Mouse (Mus musculus) intestine, postnatal 0 days (tissue): ENCODE data around the gene Stag1. TPM values are rescaled to one million over a fixed set of nuclear protein-coding genes. Genes with fewer than 3 reads are reported as not detected.
A peak's percentile ranks its signal among the peaks of the same experiment; 100 is the strongest.

Source experiments
- ATAC-seq: fragments of 200-750 bp; cut with Nextera tagmentation; 2 replicates; pipeline ENCODE4 v1.8.0; 2017; ENCODE audit warnings: mild to moderate bottlenecking, moderate TSS enrichment, moderate library complexity
- H3K27ac ChIP-seq: fragments of 300-500 bp; sonication (generic); 2 replicates; pipeline ENCODE4 v1.5.1; 2014; ENCODE audit warnings: mild to moderate bottlenecking, low read depth, low read length, moderate library complexity
- H3K27me3 ChIP-seq: fragments of 300-500 bp; sonication (generic); replicated peaks from 2 replicates; pipeline ENCODE4 v1.6.1; 2014; ENCODE audit warnings: low read length, mixed read lengths; ENCODE audit not compliant: control insufficient read depth, insufficient read depth
- H3K36me3 ChIP-seq: fragments of 300-500 bp; sonication (generic); 2 replicates; pipeline ENCODE4 v1.6.1; 2014; ENCODE audit warnings: mild to moderate bottlenecking, moderate library complexity; ENCODE audit not compliant: control insufficient read depth, insufficient read depth
- H3K4me1 ChIP-seq: fragments of 300-500 bp; sonication (generic); replicated peaks from 2 replicates; pipeline ENCODE4 v1.6.1; 2014; ENCODE audit warnings: antibody characterized with exemption, low read length, mixed read lengths; ENCODE audit not compliant: control insufficient read depth, insufficient read depth
- H3K4me2 ChIP-seq: fragments of 300-500 bp; sonication (generic); replicated peaks from 2 replicates; pipeline ENCODE4 v1.6.1; 2014; ENCODE audit warnings: low read depth, mild to moderate bottlenecking, moderate library complexity
- H3K4me3 ChIP-seq: fragments of 300-500 bp; sonication (generic); 2 replicates; pipeline ENCODE4 v1.5.1; 2014; ENCODE audit warnings: low read depth, low read length
- H3K9ac ChIP-seq: fragments of 300-500 bp; sonication (generic); 2 replicates; pipeline ENCODE4 v1.6.1; 2014; ENCODE audit warnings: mild to moderate bottlenecking, low read depth, low read length
- H3K9me3 ChIP-seq: fragments of 300-500 bp; sonication (generic); 2 replicates; pipeline ENCODE4 v1.6.1; 2016; ENCODE audit warnings: mixed run types; ENCODE audit not compliant: control insufficient read depth
- CTCF ChIP-seq: sonication (generic); IDR thresholded peaks from 2 replicates; pipeline ENCODE4 v1.5.1; 2016; ENCODE audit warnings: low read depth, mild to moderate bottlenecking, control low read depth, antibody characterized with exemption, moderate library complexity
- WGBS: fragments of 180-500 bp; shearing (Covaris S2); extraction: QIAGEN DNeasy Blood & Tissue Kit; methylation state at CpG from one replicate; pipeline ENCODE4 v1.1.7; 2014; 5-methylcytosine and 5-hydroxymethylcytosine counted together
- polyA plus RNA-seq: library from polyadenylated mRNA; unstranded; fragments of >200 nt; fragmentation: Nextera tagmentation; extraction: Ambion mirVana; gene quantifications from 2 replicates; pipeline ENCODE4 v1.2.1, GENCODE M21; 2015

The Stag1 gene
- polyA plus RNA-seq, 1 experiment from 2014 or later = 24.6 TPM

DNA sequence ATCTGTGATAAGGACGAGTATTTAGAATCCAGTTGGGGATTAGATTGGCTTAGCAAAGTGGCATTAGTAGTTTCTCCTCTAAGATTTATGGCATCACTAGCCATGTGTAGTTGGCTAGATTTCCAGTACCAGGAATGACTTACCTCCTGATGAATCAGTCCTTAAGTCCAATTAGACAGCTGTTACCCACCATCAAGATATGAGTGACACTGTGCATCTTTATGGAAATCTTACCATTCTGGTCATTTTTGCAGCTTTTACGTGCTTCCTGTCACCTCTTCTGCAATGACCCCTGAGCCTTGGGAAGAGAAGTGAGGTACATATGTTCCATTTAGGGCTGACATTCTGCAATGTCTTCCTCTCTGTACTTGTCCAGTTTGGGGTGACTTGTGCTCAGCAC is 28.7 kb downstream of the Stag1 start:
- no peak overlapping the region for H3K4me2 ChIP-seq
- no peak for ATAC-seq
- H3K27me3 ChIP-seq = no peaks in the 10 kb centered on the region
- TF ChIP-seq CTCF = no peak
- no peaks in the 10 kb centered on the region for H3K36me3 ChIP-seq
- H3K4me3 ChIP-seq = no peak overlapping the region
- no peak overlapping the region for H3K27ac ChIP-seq
- H3K9ac ChIP-seq = no peak overlapping the region
- H3K4me1 ChIP-seq = no peaks in the 10 kb centered on the region
- 60% methylated on average over 2 of the region's 2 CpGs for WGBS
- no peaks in the 10 kb centered on the region for H3K9me3 ChIP-seq

DNA sequence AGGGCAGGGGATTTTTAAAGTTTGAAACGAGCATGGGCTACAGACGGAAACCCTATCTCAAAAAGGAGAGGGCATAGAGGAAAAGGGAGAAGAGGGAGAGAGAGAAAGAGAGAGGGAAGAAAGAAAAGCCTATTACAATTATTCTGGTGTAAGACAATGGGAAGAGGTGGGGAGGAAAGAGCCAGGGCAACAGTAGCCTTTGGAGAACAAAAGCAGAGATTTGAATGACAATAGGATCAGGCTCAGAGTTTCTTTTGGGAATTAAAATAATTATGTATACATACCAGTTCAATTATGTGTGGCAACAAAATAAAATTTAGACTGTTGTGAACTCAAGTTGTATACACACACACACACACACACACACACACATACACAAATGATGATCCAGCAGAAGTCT is 43.2 kb downstream of the Stag1 start:
- ATAC-seq = no peak
- Histone ChIP-seq H3K4me2 (no peak overlapping the region), H3K36me3 (no peaks in the 10 kb centered on the region), H3K4me3 (no peak overlapping the region), H3K9ac (no peak overlapping the region), H3K27ac (no peak overlapping the region), H3K9me3 (no peaks in the 10 kb centered on the region), H3K4me1 (no peaks in the 10 kb centered on the region), H3K27me3 (no peaks in the 10 kb centered on the region)
- TF ChIP-seq CTCF = no peak
- 91% methylated on average over 2 of the region's 2 CpGs for WGBS

- no peaks in the 10 kb centered on the region for H3K27me3 ChIP-seq
Observed at GRCm38 (mm10) chr9:100641391-100642085, 43.9 kb downstream of the Stag1 start.

DNA sequence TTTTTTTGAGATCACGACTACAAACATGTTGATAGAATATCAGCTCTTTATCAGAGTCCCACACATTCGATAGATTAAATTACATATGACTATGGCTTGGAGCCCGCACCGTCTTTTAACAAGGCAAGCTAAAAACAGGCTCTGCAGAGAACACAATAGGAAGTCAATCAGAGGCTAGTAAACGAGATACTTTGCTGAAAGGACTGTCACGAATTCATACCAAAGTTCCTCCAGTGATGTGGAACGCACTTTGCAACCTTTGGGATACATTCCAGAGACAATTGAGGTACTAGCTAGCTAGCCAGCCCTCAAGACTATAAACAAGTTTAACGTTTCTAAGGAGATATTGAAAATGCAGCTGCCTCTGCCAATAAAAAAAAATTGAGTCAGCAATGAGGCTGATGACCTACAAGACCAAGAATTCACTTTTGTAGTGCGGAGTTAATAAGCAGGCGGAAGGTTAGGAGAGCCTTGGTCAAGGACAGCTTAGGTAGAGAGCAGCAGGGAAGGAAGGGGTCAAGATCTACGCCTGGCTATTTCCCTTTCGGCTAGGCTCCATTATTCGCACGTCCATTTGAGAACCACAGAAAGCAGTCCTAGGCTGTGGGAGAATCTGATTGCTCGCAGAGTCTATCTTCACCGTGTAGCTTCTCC is 44.7 kb downstream of the Stag1 start:
- H3K36me3 ChIP-seq = no peaks in the 10 kb centered on the region
- TF ChIP-seq CTCF = no peak
- H3K27ac ChIP-seq = peak overlapping the region; percentile 99
- H3K9me3 ChIP-seq = no peaks in the 10 kb centered on the region
- H3K4me1 ChIP-seq = no peaks in the 10 kb centered on the region
- H3K4me3 ChIP-seq = peak overlapping the region; percentile 93
- peak overlapping the region; percentile 67 for H3K4me2 ChIP-seq
- ATAC-seq = peak; percentile 1; the same call in 1 of the 2 replicates
- H3K27me3 ChIP-seq = no peaks in the 10 kb centered on the region
- H3K9ac ChIP-seq = peak overlapping the region; percentile 86
- 0% methylated on average over 16 of the region's 16 CpGs for WGBS

More at GRCm38 (mm10) chr9:100641391-100642085, 43.9 kb downstream of the Stag1 start:
- Histone ChIP-seq H3K9me3 (no peaks in the 10 kb centered on the region), H3K4me2 (peak overlapping the region; percentile 67), H3K4me3 (peak overlapping the region; percentile 93), H3K36me3 (no peaks in the 10 kb centered on the region), H3K4me1 (no peaks in the 10 kb centered on the region), H3K9ac (no peak overlapping the region), H3K27ac (no peak overlapping the region)
- no peak for ATAC-seq
- WGBS = 60% methylated on average over 6 of the region's 6 CpGs
- TF ChIP-seq CTCF = no peak

DNA sequence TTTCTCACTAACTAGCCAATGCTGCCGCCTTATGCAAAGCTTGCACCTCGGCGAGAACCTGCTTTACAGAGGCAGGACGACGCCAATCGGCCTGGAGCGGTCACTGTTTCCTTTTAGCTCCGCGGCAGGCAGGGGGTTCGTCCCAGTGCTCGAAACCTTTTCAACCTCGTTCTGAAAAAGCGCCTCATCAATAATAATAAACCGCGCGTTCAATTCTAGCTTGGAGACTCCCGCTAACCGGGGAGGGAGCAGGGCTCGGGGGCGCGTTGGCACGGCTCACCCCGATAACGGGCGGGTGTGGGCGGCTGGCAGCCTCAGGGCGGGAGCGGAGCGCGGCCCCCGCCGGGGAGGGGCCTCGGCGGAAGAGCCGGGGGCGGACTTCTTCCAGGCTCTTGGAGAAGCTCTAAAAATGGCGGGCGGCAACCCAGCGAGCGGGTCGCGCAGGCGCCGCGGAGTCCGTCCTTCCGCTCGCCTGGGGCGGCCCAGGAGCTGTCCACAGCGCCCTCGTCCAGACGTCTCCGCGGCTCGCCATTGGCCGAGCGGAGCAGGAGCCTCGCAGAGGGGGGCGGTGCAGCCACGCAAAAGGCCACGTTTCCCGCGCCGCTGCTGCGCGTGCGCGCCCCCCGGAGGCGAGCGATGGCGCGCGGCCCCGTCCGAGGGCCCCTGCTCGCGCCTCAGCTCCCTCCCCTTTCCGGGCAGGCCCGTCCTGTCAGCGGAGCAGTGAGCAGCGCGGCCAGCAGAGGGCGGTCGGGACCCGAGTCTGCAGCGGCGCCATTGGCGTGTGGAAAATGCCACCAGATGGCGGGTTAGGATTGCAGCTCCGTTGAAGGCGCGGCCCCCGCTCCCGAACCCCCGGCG is 45.5 kb downstream of the Stag1 start:
- H3K27ac ChIP-seq = peak overlapping the region; percentile 99
- ATAC-seq = peak; percentile 98
- H3K4me2 ChIP-seq = peak overlapping the region; percentile 68
- no peaks in the 10 kb centered on the region for H3K4me1 ChIP-seq
- under 1% methylated on average over 96 of the region's 97 CpGs for WGBS
- TF ChIP-seq CTCF = peak; percentile 98
- H3K36me3 ChIP-seq = no peaks in the 10 kb centered on the region
- peak overlapping the region; percentile 93 for H3K4me3 ChIP-seq
- no peaks in the 10 kb centered on the region for H3K27me3 ChIP-seq
- no peaks in the 10 kb centered on the region for H3K9me3 ChIP-seq
- H3K9ac ChIP-seq = peak overlapping the region; percentile 95
